Comparison of ENCODE assay signal across 33 mouse cellular contexts in genomic region chr10:39244061-39244460, GRCm38 (mm10).
"Had no signal": no experiment of that assay in that cellular context is flagged by ENCODE, and none has a peak within 500 bp of the region (broad histone marks: within the 10 kb centered on the region; RNA-seq: fewer than 3 reads in every experiment).

No protein-coding gene starts in this region.

- H3K4me2 ChIP-seq: heart, embryonic 11.5 days; heart, embryonic 12.5 days; heart, embryonic 13.5 days; heart, embryonic 15.5 days; hindbrain, embryonic 12.5 days; hindbrain, embryonic 13.5 days; hindbrain, embryonic 14.5 days; hindbrain, embryonic 15.5 days; intestine, embryonic 15.5 days; kidney, embryonic 15.5 days had no signal

- H3K27ac ChIP-seq: heart, embryonic 13.5 days; heart, embryonic 15.5 days; hindbrain, embryonic 10.5 days; hindbrain, embryonic 12.5 days; hindbrain, embryonic 13.5 days; hindbrain, embryonic 14.5 days; hindbrain, embryonic 15.5 days; hindbrain, postnatal 0 days; intestine, embryonic 15.5 days; kidney, embryonic 15.5 days; kidney, postnatal 0 days; layer of hippocampus, adult 2 months; left cerebral cortex, adult 2 months had no signal

- H3K27me3 ChIP-seq: heart, embryonic 12.5 days; heart, embryonic 15.5 days; hindbrain, embryonic 12.5 days; hindbrain, embryonic 13.5 days; hindbrain, embryonic 15.5 days; intestine, embryonic 15.5 days; kidney, embryonic 15.5 days had no signal

- ATAC-seq: hindbrain, embryonic 16.5 days; hindbrain, postnatal 0 days; inflammation-experienced regulatory T-cells, adult 6 months; intestine, embryonic 15.5 days; intestine, embryonic 16.5 days; intestine, postnatal 0 days had no signal

- DNase-seq: heart, postnatal 10 days; heart, postnatal 4 days; kidney, adult 11 months; kidney, adult 18-20 months; kidney, adult 2 months; kidney, adult 8-10 months; kidney, adult 9 months; kidney, postnatal 10 days; kidney, postnatal 14 days; kidney, postnatal 25 days; kidney, postnatal 36 days; kidney, postnatal 4 days; layer of hippocampus, adult 9-11 months; layer of hippocampus, postnatal 36 days had no signal

- H3K9me3 ChIP-seq: heart, embryonic 12.5 days; heart, embryonic 13.5 days; heart, embryonic 15.5 days; hindbrain, embryonic 10.5 days; hindbrain, embryonic 12.5 days; hindbrain, embryonic 13.5 days; hindbrain, embryonic 15.5 days; intestine, embryonic 15.5 days; kidney, embryonic 15.5 days had no signal

- H3K4me3 ChIP-seq: heart, embryonic 12.5 days; heart, embryonic 13.5 days; heart, embryonic 15.5 days; hindbrain, embryonic 10.5 days; hindbrain, embryonic 12.5 days; hindbrain, embryonic 13.5 days; hindbrain, embryonic 15.5 days; intestine, embryonic 15.5 days; kidney, embryonic 15.5 days; layer of hippocampus, adult 2 months; left cerebral cortex, adult 2 months had no signal

- H3K9ac ChIP-seq: heart, embryonic 12.5 days; heart, embryonic 13.5 days; heart, embryonic 15.5 days; hindbrain, embryonic 12.5 days; hindbrain, embryonic 13.5 days; hindbrain, embryonic 14.5 days; hindbrain, embryonic 15.5 days; intestine, embryonic 15.5 days; kidney, embryonic 15.5 days had no signal

- H3K36me3 ChIP-seq: heart, embryonic 12.5 days; heart, embryonic 13.5 days; heart, embryonic 15.5 days; hindbrain, embryonic 10.5 days; hindbrain, embryonic 12.5 days; hindbrain, embryonic 13.5 days; hindbrain, embryonic 15.5 days; intestine, embryonic 15.5 days; kidney, embryonic 15.5 days had no signal
